Mouse (Mus musculus) heart, adult 8-10 months (tissue): ENCODE data around the gene Eif1ax. TPM values are rescaled to one million over a fixed set of nuclear protein-coding genes. Genes with fewer than 3 reads are reported as not detected.
"Not testable (repeated sequence)": the region's sequence is repeated elsewhere in the genome, so short reads cannot be mapped to it uniquely, and the experiment has no call there.

Experiments
- DNase-seq: peaks from one replicate; pipeline ENCODE4 v3.0.0; 2022; ENCODE audit warnings: low spot score
- total RNA-seq, 4 experiments: library from RNA; stranded (reverse); gene quantifications; 2 replicates each; pipeline ENCODE4 v1.2.4; 2022

Gene Eif1ax
- total RNA-seq: 10 to 100 TPM; 68.8 to 81.2 (median 70.4) TPM

DNA sequence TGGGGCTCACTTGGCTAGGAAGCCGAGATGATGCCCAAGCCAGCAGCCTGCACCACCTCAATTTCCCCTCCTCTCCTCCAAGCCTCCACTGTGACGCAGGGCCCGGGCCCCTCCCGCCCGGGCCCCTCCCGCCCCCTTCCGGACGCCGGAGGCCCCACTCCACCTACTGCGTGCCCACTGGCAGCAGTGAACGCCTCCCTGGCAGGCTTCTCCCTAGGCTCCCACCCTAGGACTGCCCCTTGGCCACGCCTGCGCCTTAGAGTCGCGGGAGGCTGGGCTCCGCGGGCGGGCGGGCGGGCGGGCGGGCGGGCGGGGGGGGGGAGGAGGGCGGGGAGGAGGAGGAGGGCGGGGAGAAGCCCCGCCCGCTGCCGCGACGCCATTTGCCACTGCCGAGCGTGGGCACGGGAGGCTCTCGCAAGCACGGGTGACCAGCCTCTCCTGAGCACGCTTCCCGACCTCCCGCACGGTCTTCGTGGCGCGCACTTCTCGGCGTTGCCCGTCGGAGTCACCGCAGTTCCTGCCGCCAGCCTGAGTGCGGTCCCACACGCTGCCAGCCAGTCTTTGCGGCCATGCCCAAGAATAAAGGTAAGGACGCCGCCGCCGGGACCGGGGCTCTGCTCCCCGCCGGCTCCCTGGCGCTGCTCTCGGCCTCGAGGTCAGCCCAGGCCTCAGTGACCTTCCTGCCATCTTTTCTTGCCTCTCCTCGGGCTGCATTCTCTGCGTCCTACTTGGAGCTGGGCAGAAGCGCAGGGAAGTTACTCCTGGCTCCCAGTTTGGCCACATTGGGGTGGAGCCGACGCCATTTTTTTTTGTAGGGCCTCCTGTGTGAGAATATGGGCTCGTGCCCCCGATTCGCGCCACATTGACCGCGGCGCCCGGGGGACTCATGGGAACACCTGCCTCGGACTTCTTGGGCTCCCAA, at the start of gene Eif1ax:
Eif1ax (plus strand) TSS at position 348 of the 922 bp plus-strand sequence.
- peak; percentile 68 for DNase-seq

DNA sequence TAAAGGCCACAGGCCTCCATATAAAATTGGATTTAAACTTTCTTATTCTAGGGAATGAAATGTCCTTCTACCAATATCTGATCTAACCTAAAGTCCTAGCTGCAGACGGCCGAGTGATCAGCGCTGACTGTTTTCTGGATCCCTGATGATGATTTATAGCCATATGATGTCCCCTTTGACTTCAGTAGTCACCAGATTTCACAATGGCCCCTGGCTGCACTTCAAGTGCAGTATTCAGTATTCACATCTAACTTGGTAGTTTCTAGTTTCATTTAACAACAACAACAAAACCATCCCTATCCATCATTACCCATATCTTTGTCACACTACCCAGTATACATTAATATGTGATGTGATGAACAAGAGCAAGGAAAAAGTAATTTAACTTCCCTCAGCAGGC, 7.5 kb upstream of the Eif1ax start:
- DNase-seq: no peak

GRCm38 (mm10) chrX:159372753-159373144, 771 bp downstream of the Eif1ax start:
- no peak for DNase-seq

- no peak for DNase-seq
Observed at GRCm38 (mm10) chrX:159387105-159387504, 15.1 kb downstream of the Eif1ax start.

DNA sequence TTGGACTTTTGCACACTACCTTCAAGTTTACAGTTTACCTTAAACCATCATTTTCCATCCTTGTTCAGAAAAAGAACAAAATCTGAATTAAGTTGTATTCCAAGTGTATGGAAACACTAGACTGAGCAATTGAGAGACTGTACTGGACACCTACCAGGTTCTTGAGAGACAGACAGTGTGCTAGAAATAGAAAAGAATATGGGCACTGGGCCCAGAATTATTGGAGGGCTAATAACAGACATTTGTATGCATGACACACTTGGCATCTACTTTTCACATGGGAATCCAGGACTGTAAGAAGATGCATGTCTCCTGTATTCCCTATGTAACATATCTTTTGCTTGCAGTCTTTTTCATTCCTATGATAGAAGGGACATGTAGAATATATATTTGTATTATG, 17.0 kb downstream of the Eif1ax start:
- DNase-seq: peak; percentile 35

DNA sequence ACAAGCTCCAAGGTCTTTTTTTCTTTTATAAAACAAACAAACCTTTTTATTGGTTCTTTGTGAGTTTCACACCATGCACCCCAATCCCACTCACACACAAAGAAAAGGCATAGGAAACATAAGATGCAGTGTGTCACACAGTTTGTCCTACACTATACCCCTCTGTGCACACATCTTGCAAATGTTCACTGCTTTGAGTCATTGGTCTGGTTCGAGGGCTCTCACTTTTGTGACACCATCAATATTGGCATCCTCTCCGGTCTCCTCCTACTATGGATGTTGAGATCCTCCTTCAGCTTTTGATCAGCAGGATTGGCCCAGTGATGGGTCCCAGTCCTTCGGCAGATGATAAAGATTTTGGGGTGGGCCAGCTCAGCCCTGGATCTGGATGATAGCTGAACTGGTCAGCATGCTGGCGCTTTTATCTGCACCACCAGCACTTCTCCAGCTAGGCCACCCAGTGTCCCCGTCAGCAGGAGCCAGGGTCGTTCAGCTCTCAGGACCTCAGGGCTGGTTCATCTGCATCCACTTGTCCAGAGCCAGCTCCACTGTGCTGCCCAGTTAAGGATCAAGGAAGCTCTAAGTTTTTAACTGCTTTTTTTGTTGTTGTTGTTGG, 18.5 kb downstream of the Eif1ax start:
- DNase-seq: no peak

GRCm38 (mm10) chrX:159391239-159391638, 19.3 kb downstream of the Eif1ax start:
- no peak for DNase-seq

DNA sequence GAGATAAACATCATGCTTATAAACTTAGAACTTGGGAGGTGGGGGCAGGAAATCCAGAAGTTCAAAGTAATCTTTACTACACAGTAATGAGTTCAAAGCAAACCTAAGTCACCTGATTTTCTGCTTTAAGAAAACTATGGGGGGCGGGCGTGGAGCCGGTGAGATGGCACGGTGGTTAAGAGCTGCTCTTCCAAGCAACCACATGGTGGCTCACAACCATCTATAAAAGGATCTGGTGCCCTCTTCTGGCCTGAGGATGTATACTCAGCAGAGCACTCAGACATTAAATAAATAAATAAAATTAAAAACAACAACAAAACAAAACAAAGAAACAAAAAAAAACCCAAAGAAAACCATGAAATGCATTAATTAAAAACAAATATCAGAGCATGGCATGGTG, 37.3 kb downstream of the Eif1ax start:
- DNase-seq: peak; percentile 3

GRCm38 (mm10) chrX:159414130-159414828, 42.3 kb downstream of the Eif1ax start, which contains the start of gene Map7d2:
Gene Map7d2 (plus strand): TSS chrX:159414572.
- no peak for DNase-seq

DNA sequence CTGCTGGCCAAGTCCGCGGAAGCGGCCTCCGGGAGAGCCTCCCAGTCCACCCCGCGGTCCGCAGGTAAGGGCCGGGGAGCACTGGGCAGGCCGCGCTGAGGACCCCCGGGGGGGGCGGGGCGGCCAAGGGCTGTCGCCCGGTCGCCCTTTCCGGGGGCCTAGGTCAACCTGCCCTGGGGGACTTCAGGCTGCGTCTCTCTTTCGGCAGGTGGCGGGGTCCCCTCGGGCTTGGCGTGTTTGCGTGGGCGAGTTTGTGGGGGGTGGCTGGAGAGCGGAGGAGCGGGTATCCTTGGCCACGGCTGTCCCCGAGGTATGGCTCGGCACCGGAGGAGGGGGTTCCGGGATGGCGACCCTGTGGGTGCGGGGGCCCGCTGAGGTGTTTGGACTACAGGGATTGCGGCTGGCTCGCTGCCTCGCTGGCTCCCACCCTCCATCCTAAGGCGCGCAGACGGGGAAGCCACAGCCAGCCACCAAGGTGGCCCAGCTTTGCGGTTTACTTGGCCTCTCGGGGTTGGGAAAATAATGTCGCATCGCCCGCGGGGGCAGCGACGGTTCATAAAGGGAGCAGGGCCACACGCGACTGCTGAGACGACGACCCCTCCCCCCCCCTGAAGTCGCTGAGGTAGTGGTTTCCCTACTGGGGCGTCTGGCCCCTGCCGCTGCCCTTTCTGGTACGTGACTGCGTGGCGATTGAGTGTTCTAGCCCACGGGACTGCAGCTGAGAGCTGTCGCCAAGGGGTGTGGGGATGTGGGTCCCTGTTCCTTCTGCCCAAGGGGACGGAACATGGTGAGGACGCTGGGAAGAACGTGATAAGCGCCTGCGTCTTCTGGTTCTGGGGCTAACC, 43.1 kb downstream of the Eif1ax start:
- no peak for DNase-seq

- DNase-seq: not testable (repeated sequence)
Observed at GRCm38 (mm10) chrX:159430507-159430906, 58.5 kb downstream of the Eif1ax start.

Other genes with a start within 250 kb of the Eif1ax start
- 10 to 100 TPM; 24.9 to 35.4 (median 30.7) TPM for gene Rps6ka3, start 161.9 kb upstream of the Eif1ax start, total RNA-seq
- under 1 TPM; 0.37 to 0.66 (median 0.56) TPM for gene Map7d2, start 42.4 kb downstream of the Eif1ax start, total RNA-seq
- gene Bclaf3, start 154.5 kb downstream of the Eif1ax start, total RNA-seq: 1 to 10 TPM; 2.7 to 4.7 (median 2.8) TPM